Mouse (Mus musculus) G1E (cell line): ENCODE results near the gene Bahd1.

Source experiments
- CTCF ChIP-seq: IDR thresholded peaks from 2 replicates; pipeline ENCODE4 v1.5.1; 2012; ENCODE audit warnings: low read depth, low read length, inconsistent platforms, mixed read lengths
- TAL1 ChIP-seq: conservative IDR thresholded peaks from 2 replicates; pipeline ENCODE4 v1.6.1; 2012; ENCODE audit warnings: low read depth, low read length, inconsistent platforms, mixed read lengths

DNA sequence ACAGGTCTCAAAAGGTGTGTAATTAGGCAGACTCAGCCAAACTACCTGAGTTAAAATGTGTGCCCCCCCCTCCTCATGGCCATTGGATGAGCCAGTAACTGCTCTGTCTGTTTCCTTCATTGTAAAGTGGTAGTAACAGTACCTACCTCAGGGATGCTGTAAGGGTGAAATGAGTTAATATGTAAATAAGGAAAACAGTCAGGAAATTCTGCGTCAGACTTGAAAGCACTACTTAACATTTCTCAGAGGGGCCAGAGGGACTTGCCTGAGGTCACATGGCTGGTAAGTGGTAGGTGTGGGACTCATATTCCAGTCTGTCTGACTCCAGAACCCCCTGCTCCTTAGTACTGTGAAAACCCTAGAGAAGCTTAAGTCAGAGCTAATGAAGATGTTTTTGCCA lies 18.4 kb downstream of the Bahd1 start:
- no peak for TF ChIP-seq CTCF
- TF ChIP-seq TAL1 = no peak
